Mouse (Mus musculus) neural tube, embryonic 14.5 days (tissue): ENCODE measurements around the gene Atad5. TPM values are rescaled to one million over a fixed set of nuclear protein-coding genes. Genes with fewer than 3 reads are reported as not detected.
A peak's percentile ranks its signal among the peaks of the same experiment; 100 is the strongest.
"Not testable (repeated sequence)": the region's sequence is repeated elsewhere in the genome, so short reads cannot be mapped to it uniquely, and the experiment has no call there.

ENCODE experiments used
- ATAC-seq: fragments of 200-750 bp; cut with Nextera tagmentation; 2 replicates; pipeline ENCODE4 v1.8.0; 2017; ENCODE audit warnings: low read depth, mild to moderate bottlenecking, moderate TSS enrichment, moderate library complexity
- H3K27ac ChIP-seq: fragments of 300-500 bp; sonication (generic); 2 replicates; pipeline ENCODE4 v1.5.1; 2014; ENCODE audit warnings: low read depth, mild to moderate bottlenecking, control low read depth, low read length, moderate library complexity, mixed read lengths
- H3K27me3 ChIP-seq: fragments of 300-500 bp; sonication (generic); 2 replicates; pipeline ENCODE4 v1.6.1; 2014; ENCODE audit warnings: low read length; ENCODE audit not compliant: control insufficient read depth, insufficient read depth
- H3K36me3 ChIP-seq: fragments of 300-500 bp; sonication (generic); 2 replicates; pipeline ENCODE4 v1.6.1; 2014; ENCODE audit warnings: low read length, mixed read lengths; ENCODE audit not compliant: control insufficient read depth, insufficient read depth
- H3K4me1 ChIP-seq: fragments of 300-500 bp; sonication (generic); 2 replicates; pipeline ENCODE4 v1.6.1; 2014; ENCODE audit warnings: low read length; ENCODE audit not compliant: control insufficient read depth, insufficient read depth
- H3K4me2 ChIP-seq: fragments of 300-500 bp; sonication (generic); 2 replicates; pipeline ENCODE4 v1.6.1; 2014; ENCODE audit warnings: mild to moderate bottlenecking, low read depth, low read length, control low read depth
- H3K4me3 ChIP-seq: fragments of 300-500 bp; sonication (generic); 2 replicates; pipeline ENCODE4 v1.5.1; 2014; ENCODE audit warnings: low read depth, low read length, control low read depth, mixed read lengths
- H3K9ac ChIP-seq: fragments of 300-500 bp; sonication (generic); replicated peaks from 2 replicates; pipeline ENCODE4 v1.6.1; 2014; ENCODE audit warnings: low read depth, mild to moderate bottlenecking, control low read depth, low read length, mixed read lengths
- H3K9me3 ChIP-seq: fragments of 300-500 bp; sonication (generic); 2 replicates; pipeline ENCODE4 v1.6.1; 2016; ENCODE audit warnings: low read length; ENCODE audit not compliant: control insufficient read depth
- WGBS: fragments of 180-500 bp; shearing (Covaris S2); extraction: QIAGEN DNeasy Blood & Tissue Kit; methylation state at CpG from one replicate; pipeline ENCODE4 v1.1.7; 2014; 5-methylcytosine and 5-hydroxymethylcytosine counted together
- polyA plus RNA-seq: library from polyadenylated mRNA; unstranded; fragments of >200 nt; fragmentation: Nextera tagmentation; extraction: Ambion mirVana; gene quantifications from 2 replicates; pipeline ENCODE4 v1.2.1, GENCODE M21; 2014

Atad5 gene
- polyA plus RNA-seq, 1 experiment from 2014 or later: 5.7 TPM

DNA sequence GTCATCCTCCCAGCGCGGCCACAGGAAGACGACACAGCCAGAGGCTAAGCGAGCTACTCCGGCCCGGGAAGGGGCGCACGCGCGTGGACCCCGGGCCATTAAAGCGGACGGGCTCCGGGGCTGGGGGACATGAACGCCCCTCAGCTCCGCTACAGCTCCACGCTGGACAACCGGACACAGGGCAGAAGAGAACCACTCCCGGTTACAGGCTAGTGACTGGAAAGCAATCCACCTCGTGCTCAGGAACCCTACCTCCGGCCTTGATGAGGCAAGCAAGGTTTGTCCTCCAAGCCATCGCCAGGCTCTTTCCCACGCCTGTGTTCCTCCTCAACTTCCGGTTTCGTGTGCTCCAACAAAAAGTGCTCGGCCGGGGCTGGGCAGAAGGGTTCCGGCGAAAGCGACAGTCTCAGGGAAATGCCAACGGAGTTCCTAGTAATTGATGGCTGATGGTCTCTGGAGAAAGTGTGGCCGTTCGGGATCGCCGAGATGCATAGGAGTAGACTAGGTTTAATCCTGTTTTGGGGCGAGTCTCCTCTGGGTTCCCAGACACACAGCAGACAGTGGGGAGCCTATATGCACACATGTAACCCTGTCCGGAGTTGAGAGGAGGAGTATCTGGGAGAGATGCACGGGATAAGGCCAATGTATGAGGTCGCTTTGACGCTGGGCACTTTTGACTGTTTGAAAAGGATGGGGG lies 52.8 kb downstream of the Atad5 start, which contains the start of gene Tefm:
TSS of gene Tefm (minus strand) at position 351 of the 697 bp plus-strand sequence.
- peak; percentile 95 for ATAC-seq
- Histone ChIP-seq H3K27me3 (no peaks in the 10 kb centered on the region), H3K9ac (peak within 1 kb of the TSS; percentile 58), H3K4me3 (peak within 1 kb of the TSS; percentile 54), H3K4me1 (peaks cover 5% of the 10 kb centered on the region; the same call in 1 of the 2 replicates), H3K27ac (peak within 1 kb of the TSS; percentile 65), H3K4me2 (peak within 1 kb of the TSS; percentile 79), H3K36me3 (peaks cover 4% of the 10 kb centered on the region; the same call in 1 of the 2 replicates), H3K9me3 (no peaks in the 10 kb centered on the region)
- WGBS: under 1% methylated on average over 40 of the region's 40 CpGs

DNA sequence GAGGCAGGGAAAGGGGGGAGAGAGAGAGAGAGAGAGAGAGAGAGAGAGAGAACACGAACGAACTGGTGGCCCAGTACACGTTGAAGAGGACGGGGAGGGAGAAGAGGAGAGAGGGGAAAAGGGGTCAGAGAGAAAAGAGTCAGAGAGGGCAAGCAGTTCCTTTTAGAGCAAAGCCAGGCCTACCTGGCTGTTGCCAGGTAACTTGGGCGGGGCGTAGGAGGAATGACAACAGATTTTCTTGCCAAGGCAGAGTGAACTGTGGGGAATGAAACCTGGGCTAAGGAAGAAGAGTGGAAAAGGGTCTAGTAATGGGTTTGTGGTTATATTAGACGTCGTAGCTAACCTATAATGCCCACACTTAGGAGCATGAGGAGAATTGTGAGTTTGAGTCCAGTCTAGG lies 53.7 kb downstream of the Atad5 start:
- Histone ChIP-seq H3K27ac (no peak overlapping the region), H3K27me3 (no peaks in the 10 kb centered on the region), H3K9ac (no peak overlapping the region), H3K4me3 (no peak overlapping the region), H3K9me3 (no peaks in the 10 kb centered on the region), H3K4me1 (peaks cover 5% of the 10 kb centered on the region; the same call in 1 of the 2 replicates), H3K4me2 (peak overlapping the region; percentile 79), H3K36me3 (peaks cover 4% of the 10 kb centered on the region; the same call in 1 of the 2 replicates)
- WGBS: 44% methylated on average over 8 of the region's 8 CpGs
- ATAC-seq: no peak

DNA sequence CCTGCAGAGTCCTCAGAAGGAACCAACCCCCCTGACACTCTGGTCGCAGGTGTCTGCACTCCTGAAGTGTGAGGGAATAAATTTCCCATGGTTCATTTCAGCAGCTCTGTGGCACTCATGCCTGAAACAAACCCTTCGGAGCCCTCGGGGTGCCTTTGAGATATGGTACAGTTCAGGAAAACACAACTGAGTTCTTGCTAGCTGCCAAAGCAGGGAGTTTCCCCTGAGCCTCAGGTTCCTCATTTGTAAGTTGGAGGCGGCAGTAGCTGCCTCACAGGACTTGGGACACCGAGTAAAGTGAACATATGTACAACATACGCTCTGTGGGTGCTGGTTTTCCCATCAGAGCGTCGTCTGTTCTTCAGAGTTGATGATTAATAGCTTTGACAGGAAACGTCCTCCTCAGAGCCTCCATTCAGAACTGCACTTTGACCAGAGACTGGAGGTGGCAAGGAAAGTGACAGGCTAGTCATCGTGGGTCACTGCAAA lies 56.6 kb downstream of the Atad5 start:
- no peaks in the 10 kb centered on the region for H3K27me3 ChIP-seq
- no peaks in the 10 kb centered on the region for H3K36me3 ChIP-seq
- peaks cover 5% of the 10 kb centered on the region; the same call in 1 of the 2 replicates for H3K4me1 ChIP-seq
- H3K9me3 ChIP-seq: no peaks in the 10 kb centered on the region
- no peak for ATAC-seq
- 56% methylated on average over 10 of the region's 10 CpGs for WGBS
- no peak overlapping the region for H3K9ac ChIP-seq
- no peak overlapping the region for H3K4me3 ChIP-seq
- H3K4me2 ChIP-seq: no peak overlapping the region
- H3K27ac ChIP-seq: no peak overlapping the region

GRCm38 (mm10) chr11:80147748-80148147 lies 58.5 kb downstream of the Atad5 start:
- Histone ChIP-seq H3K9me3 (no peaks in the 10 kb centered on the region), H3K9ac (no peak overlapping the region), H3K27ac (no peak overlapping the region), H3K4me3 (no peak overlapping the region), H3K27me3 (no peaks in the 10 kb centered on the region), H3K4me1 (peaks cover 3% of the 10 kb centered on the region; the same call in 1 of the 2 replicates), H3K4me2 (no peak overlapping the region), H3K36me3 (no peaks in the 10 kb centered on the region)
- 76% methylated on average over 6 of the region's 6 CpGs for WGBS
- no peak for ATAC-seq

GRCm38 (mm10) chr11:80148313-80148712 lies 59.1 kb downstream of the Atad5 start:
- no peak overlapping the region for H3K9ac ChIP-seq
- no peak overlapping the region for H3K27ac ChIP-seq
- H3K9me3 ChIP-seq: no peaks in the 10 kb centered on the region
- no peaks in the 10 kb centered on the region; the same call in 1 of the 2 replicates for H3K27me3 ChIP-seq
- WGBS: 50% methylated on average over 1 of the region's 1 CpGs
- no peak for ATAC-seq
- no peaks in the 10 kb centered on the region for H3K4me1 ChIP-seq
- H3K36me3 ChIP-seq: no peaks in the 10 kb centered on the region
- no peak overlapping the region for H3K4me3 ChIP-seq
- H3K4me2 ChIP-seq: no peak overlapping the region

GRCm38 (mm10) chr11:80148974-80149373 lies 59.8 kb downstream of the Atad5 start:
- ATAC-seq, H3K9ac ChIP-seq, H3K27me3 ChIP-seq, H3K36me3 ChIP-seq, H3K4me1 ChIP-seq, H3K27ac ChIP-seq, H3K4me2 ChIP-seq, H3K9me3 ChIP-seq, H3K4me3 ChIP-seq: not testable (repeated sequence)
- 56% methylated on average over 1 of the region's 4 CpGs for WGBS

DNA sequence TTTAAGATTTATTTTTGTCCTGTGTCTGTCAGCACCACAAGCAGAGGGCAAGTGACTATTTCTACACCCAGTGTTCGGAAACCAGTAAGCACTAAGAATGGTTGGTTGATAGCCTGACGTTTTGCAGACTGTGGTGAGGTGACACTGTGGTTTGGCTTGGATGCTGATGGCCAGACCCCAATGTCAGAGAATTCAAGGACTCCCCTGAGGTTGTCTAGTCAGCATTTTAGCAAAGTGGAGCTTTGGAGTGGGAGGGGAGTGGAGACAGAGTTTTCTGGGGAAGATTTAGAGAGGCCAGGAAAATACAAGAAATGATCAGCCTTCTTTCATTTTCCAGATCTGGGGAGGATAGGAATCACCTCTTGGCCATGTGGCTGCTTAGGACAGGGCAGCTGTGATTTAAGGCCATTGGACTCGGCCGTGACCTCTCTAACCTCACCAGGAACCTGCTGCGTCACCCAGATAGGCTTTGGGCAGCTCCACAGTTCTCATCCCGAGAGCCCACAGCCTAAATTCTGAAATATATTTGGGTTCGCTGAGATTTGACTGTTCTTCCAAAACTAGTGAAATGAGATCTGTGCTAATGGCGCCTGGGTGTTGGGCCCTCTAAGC lies 60.3 kb downstream of the Atad5 start:
- peaks cover 6% of the 10 kb centered on the region for H3K27me3 ChIP-seq
- H3K36me3 ChIP-seq: no peaks in the 10 kb centered on the region
- no peak overlapping the region for H3K4me2 ChIP-seq
- no peak overlapping the region for H3K27ac ChIP-seq
- 88% methylated on average over 8 of the region's 8 CpGs for WGBS
- H3K4me1 ChIP-seq: no peaks in the 10 kb centered on the region
- no peak overlapping the region for H3K9ac ChIP-seq
- no peaks in the 10 kb centered on the region for H3K9me3 ChIP-seq
- ATAC-seq: no peak
- no peak overlapping the region for H3K4me3 ChIP-seq

DNA sequence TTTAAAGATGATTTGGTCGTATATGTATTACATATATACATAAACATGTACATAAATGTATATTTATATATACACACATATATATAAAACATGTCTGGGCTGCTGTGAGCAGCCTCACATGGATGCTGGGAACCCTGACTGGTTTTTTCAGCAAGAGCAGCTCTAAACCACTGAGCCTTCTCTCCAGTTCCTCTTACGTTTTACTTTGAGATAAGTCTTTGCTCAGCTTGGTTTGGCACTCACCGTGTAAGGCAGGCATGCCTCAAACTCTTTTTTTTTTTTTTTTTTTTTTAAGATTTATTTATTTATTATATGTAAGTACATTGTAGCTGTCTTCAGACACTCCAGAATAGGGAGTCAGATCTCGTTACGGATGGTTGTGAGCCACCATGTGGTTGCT lies 61.4 kb downstream of the Atad5 start:
- Histone ChIP-seq H3K9ac (no peak overlapping the region), H3K27ac (no peak overlapping the region), H3K9me3 (no peaks in the 10 kb centered on the region), H3K4me2 (no peak overlapping the region), H3K4me1 (no peaks in the 10 kb centered on the region), H3K4me3 (no peak overlapping the region), H3K27me3 (peaks cover 14% of the 10 kb centered on the region), H3K36me3 (no peaks in the 10 kb centered on the region)
- ATAC-seq: no peak
- 78% methylated on average over 5 of the region's 5 CpGs for WGBS

- Histone ChIP-seq H3K4me1 (no peaks in the 10 kb centered on the region), H3K4me2 (no peak overlapping the region), H3K9me3 (no peaks in the 10 kb centered on the region), H3K27me3 (peaks cover 18% of the 10 kb centered on the region), H3K36me3 (no peaks in the 10 kb centered on the region), H3K9ac (no peak overlapping the region), H3K4me3 (no peak overlapping the region), H3K27ac (no peak overlapping the region)
- WGBS: 70% methylated on average over 2 of the region's 2 CpGs
- no peak for ATAC-seq
Observed at GRCm38 (mm10) chr11:80151541-80151940, 62.3 kb downstream of the Atad5 start.
